Mouse (Mus musculus) megakaryocyte progenitor cell, adult 5-6 weeks (primary cell): Measurements from ENCODE around the gene Plet1. TPM values are rescaled to one million over a fixed set of nuclear protein-coding genes. Genes with fewer than 3 reads are reported as not detected.

Source experiments
- ATAC-seq: replicated peaks from 2 replicates; pipeline ENCODE4 v1.8.0; 2016; ENCODE audit warnings: mild to moderate bottlenecking, moderate TSS enrichment, inconsistent platforms; ENCODE audit not compliant: poor library complexity
- total RNA-seq, 2 experiments: library from RNA; stranded (forward) in 1 of 2; stranded (reverse) in 1 of 2; fragments of 157-497, 149-512 nt in 1 of 2; fragments of 200-1000 nt in 1 of 2; gene quantifications; 2 replicates each; pipeline versions ENCODE4 v1.2.3 to v1.2.4; 2015 to 2017

Plet1 gene
- 0.35 TPM in 1 of 2 replicates, not detected in the other for total RNA-seq (2015)
- 0.51 and 0.54 TPM in 2 replicates for total RNA-seq (2017)

DNA sequence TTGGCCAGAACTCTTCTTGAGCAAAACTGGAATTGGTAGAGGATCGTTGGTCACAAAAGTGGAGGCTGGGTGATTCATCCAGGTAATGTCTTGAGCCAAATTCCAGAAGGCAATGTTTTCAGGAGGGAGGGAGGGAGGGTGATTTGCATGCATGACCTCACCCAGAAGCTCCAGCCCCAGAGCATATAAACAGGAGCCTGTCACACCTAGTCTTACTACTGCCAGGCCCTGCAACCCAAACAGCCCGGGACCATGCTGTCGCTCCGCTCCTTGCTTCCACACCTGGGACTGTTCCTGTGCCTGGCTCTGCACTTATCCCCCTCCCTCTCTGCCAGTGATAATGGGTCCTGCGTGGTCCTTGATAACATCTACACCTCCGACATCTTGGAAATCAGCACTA is at the start of gene Plet1:
TSS of gene Plet1 (plus strand) at position 215 of the 400 bp plus-strand sequence.
- no peak for ATAC-seq

DNA sequence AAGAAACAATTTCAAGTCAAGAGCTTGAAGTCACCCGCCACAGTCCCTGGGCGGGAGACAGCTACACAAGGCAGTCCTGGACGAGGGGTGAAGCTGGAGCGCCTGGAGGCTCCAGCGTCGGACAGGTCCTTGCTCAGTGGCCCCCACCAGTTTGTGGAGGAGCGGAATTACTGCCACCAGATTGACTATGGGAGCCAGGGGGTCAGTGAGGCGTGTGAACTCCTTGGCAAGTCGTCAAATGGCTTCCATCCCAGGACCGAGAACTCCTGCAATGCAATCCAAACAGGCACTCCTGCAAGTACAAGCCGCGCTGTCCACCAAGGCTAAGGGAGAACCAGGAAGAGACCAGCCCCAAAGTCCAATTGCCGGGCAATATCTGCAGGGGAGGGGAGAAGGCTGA is 45.3 kb upstream of the Plet1 start:
- ATAC-seq = no peak

DNA sequence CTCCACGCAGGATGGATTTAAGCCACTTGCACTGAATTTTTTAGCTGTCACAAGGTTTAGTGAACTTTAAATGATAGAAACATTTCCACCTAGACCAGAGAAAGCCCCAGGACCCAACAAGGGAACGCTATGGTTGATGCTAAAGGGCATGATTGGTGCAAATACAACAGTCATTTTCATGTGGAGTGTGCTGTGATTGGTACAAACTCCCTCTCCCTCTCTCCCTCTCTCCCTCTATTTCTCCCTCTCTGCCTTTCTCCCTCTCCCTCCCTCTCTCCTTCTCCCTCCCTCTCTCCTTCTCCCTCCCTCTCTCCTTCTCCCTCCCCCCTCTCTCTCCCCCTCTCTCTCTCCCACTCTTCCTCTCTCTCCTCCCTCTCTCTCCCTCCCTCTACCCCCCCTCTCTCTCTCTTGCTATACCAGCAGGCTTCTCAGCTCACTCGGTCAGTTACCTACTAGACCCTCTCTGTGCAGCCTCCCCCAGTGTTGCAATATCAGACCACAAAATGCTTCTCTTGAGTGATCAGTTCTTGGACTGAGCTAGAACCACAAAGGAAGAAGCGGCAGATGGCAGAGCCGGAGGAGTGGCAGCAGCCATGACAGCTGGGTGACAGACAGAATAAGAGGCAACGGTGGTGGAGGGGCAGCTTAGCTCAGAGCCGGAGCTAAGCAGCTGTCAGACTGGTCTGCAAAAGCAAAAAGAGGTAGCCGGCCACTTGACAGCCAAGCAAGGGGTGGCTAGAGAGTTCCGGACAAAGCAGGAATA is 42.7 kb upstream of the Plet1 start:
- ATAC-seq = peak; percentile 83

DNA sequence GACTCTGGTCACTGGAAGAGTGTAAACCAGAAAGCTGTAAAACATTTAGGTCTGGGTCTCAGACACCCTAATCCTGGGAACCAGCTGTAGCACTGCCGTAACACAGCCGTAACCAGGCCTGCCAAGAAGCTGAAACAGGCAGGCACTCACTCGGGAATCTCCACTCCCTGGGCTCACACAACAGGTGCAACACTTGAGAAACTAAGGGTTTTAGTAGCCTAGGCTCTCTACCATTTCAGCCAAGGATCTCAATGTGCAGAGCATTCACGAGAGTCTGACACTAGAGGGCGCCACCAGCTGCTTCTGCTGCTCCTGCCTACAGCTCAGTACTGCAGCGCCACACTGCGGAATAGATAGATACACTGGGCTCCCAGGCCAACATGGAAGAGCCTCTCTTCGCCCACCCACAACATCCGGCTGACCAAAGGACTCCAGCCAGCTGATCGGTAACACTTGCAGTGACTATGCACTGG is 42.0 kb upstream of the Plet1 start:
- peak; percentile 95 for ATAC-seq

DNA sequence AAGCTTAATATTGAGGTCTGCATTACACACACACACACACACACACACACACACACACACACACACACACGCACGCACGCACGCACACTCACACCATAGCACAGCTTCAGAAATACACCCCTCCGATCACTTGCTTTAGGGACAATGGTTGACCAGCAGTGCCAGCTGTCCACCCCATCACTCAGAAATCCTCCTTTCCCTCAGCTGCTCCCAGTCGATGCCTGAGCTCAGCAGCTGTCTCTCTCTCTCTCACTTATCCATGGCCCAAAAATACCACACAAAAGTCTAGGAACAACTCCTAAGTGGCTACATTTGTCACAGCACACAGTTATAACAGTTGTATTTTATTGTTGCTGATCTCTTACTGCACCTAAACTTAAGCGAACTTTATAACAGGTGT is 36.7 kb upstream of the Plet1 start:
- ATAC-seq = no peak

DNA sequence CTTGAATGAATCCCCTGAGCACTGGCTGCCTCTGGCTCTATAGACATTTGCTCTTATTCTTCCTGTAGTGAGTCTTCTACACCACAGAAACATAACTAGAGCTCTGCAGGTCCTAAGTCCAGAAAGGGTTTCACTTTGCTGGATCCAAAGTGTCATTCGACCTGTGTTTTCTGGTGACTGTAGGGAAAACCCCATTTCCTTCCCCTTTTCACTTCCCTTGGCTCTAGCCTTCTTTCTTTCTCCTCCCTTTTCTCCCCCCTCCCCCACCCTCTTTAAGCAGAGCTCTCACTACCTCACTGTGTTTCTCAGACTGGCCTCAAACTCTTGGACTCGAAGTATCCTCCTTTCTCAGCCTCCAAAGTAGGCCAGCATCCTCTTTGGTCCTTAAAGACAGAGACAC is 34.8 kb upstream of the Plet1 start:
- peak; percentile 27; the same call in 1 of the 2 replicates for ATAC-seq

DNA sequence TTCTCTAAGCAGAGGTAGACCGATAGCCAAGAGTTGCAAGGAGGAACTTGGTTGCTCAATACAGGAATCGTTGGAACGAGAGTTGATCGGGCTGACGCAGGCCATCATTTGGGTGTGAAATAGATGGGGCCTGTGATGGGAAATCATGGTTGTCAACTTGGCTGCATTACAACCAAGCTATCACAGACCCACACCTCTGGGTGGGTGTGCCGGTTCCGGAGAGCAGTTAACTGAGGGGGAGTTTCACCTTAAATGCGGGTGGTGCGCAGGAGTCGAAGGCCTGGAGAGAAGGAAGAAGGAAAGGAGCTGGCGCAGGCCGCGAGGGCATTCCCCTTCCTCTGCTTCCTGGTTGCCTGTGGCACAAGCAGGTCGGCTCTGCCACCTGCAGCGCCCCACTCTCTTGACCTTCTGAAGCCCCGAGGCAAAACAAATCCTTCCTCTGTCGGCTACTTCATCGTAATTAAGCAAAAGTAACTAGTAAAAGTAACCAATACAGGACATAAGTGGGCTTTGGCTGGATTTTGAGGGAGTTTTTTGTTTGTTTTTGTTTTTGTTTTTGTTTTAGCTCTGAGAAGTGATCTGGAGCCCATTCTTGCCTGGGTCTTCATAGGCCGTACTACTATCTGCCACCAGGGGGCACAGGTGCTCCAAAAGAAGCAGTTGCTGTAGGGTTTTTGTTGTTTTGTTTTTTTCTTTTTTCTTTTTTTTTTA is 31.7 kb upstream of the Plet1 start:
- peak; percentile 81 for ATAC-seq

DNA sequence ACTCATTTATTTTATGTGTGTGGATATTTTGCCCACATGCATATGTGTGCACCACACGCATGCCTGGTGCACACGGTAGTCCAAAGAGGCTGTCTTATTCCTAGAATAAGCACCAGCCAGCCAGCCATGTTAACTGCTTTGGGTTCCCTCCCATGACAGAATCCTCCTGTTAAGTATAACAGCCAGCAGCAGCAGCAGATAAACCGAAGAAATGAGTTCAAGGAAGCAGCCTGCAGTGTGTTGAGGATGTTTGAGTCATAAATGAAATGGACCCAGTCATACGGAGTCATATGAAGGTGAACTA is 31.2 kb upstream of the Plet1 start:
- no peak for ATAC-seq

DNA sequence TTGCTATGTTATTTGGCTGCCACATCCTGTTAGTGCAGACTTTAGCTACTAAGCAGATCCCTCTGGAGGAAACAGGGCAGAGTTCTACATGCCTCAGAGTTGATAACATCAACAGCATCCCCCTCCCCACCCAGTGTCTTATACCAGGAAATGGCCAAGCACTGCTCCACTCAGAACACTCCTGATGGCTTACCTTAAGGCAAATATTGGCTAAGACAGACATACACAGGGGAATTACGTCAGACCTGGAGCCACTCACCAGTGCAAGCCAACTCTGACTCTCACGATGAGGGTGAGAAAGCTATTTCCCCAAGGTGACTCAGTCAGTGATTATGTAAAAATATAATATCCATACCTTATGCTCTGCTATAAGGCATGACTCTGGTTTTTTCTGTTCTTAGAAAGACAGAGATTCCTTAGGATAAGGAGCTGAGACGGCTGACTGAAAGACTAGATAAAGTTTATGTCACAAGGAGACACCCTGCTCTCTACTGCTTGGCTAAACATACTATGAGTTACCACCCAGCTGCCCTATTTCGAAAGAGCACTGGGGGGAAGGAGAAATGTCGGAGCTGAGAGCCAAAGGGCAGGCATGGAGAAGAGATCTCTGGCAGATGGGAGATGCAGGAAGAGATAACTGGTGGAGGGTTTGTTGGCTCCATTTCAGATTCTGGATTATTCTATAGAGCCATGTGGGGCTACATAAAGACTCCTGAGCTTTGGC is 23.8 kb upstream of the Plet1 start:
- peak; percentile 70 for ATAC-seq

DNA sequence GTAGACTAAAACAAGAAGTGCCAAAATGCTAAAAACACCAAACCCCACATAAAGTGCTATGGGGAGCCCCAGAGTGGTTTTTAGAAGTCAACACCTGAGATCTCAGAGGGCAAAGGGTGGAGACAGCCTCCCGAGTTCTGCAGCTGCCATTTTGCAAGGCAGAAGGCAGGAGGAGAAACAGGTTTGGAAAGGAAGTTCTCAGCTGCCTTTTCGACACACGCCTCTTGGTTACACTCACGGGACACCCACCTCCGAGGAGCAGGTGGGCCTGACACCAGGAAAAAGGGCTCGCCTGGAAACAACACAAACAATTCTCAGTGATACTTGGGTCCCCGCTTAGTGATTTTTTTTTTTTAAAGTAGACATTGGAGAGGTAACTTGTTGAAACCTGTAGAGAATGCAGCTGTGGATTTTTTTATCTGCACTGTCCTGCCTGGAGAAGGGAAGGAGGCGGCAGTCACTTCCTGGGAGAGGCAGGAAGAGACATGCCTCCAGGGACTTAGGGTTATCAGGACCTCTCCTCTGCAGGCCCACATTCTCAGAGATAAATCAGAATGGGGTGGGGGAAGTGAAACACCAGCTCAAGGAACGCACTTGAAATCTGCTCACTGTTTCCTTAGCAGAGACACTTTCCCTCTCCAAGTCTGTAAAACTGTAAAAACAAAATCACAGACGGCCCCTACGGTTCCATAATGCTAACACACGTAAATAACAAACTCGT is 23.0 kb upstream of the Plet1 start:
- no peak for ATAC-seq

DNA sequence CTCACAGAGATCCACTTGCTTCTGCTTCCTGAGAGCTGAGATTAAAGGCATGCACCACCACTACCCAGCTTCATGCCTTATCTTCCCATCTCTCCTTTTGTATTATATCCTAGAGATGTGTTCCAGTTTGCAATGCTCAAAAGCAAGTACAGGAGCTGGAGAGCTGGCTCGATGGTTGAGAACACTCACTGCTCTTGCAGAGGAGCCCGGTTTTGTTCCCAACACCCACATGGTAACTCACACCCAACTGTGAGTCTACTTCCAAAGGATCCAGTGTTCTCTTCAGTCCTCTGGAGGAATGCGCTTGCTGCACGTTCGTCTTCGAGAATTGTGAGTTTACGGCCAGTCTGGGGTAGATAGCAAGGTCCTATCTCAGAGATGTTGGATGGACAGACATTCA is 19.0 kb upstream of the Plet1 start:
- ATAC-seq = no peak

DNA sequence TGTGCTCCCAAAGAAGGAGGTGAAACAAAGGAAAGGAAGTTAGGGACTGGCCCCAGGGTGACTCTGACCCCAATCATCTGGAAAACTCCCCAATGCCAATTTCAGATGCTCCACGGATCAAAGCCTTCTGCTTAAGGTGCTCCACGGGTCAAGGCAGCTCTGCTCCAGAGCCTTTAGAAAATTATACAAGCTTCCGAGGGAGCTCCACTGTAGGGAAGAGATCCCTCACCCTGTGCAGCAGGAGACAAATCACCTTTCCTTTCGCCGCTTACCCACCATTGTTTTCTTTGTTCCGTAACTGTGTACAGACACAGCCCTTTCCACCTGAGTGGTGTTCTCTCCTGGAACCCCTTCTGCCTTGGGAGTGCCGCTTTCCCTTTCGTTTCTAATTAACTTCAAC is 18.6 kb upstream of the Plet1 start:
- no peak for ATAC-seq

DNA sequence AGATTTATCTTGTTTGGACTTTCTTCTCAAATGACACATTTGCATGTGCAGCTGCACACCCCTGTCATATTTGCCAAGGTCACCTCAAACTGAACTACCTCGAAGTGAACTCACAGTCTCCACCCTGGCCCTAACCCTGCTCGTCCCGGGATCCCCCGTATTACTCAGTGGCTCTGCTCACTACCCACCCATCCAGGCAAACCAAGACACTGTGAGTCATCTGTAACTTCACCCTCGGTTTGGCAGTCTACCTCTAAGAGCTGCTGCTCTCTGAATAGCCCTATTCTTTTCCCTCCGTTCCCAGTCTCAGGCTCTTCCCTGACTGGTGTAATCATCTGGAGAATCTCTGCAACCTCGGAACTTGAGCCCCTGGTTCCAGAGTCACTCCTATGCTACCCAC is 17.7 kb upstream of the Plet1 start:
- ATAC-seq = no peak

DNA sequence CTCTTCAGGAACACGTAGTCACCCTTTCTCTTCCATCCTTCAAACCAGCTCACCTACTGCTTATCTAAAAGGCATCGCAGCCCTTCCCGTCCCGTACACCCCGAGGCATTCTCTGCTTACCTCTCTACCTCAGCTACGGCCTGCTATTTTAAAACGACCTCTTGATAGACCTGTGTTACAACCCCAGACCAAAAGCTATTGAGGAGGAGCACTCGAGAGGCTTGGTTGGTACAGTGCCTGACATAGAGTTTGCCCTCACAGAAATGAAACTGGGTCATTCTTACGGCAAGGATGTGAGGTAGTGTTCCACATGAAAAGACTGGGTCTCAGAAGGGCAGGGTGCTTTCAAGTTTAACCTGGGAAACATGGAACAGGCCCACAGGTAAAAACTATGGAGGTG is 17.1 kb upstream of the Plet1 start:
- no peak for ATAC-seq

DNA sequence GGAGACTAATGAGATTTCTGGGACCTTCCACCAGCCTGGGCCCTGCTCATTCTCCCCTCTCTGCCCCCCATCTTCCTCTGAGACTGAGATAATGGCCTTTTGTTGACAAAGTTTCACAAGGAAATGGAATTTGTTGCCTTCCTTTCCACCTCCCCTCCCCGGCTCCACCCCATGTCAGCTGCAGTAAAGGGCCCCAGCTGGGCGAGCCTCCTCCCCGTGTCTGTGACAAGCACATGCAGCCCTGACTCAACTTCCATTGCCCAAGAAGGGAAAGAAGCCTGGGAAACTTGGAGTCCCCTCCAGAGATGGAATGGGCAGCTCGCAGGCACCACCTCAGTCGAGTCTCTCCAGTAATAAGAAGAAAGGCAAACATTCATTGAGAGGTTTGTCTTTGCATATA is 15.5 kb upstream of the Plet1 start:
- peak; percentile 50 for ATAC-seq

DNA sequence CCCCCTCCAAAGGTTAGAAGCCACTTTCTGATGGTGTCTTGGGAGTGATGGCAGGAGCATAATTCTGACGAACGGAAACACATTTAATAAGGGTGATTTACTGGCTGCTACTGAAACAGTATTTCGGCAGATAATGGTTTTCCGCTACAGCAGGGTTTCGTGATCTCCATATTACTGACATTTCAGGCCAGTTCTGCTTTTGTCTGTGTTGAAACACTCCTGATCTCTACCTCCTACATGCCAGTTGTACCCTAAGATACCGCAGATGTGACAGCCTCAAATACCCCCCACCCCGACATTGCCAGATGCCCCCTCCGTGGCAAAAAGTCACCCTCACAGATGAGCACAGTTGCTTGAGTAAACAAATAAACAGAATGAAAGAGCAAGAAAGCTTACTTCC is 14.8 kb upstream of the Plet1 start:
- peak; percentile 63 for ATAC-seq

DNA sequence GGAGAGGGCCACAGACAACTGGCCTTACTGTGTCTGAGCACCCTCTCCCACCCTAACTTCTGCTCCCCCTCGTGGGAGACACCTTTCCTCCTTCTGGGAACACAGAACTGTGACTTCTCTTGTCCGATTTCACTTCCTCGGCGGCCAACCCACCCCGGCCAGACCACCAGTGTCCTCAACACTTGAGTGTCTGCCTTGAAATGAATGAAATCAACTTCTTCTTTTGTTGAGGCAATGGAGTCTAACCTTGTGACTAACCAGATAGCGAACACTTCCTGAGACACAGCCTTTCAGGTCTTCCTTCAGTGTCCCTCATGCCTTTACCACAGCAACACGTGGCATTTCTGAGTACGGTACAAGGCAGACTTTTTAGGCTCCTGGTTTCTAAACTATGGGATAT is 11.6 kb upstream of the Plet1 start:
- ATAC-seq = peak; percentile 79

DNA sequence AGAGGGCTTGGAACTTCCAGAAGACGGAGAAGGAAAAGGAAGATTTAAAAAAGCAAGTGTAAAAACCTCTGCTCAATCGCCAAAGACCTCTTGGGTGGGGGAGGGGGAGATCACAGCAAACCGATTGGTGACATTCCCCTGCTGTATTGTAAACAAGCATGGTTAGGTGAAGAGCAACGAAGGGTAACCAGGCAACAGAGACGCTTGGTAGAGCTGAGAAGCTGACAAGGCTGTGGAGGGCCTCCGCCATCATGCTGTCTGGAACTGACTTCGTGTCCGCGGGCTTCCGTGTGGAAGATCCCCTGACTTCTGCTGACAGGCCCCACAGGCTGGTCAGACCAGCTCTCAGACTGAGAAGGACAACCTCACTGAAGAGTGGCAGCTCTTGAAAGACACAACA is 8.8 kb upstream of the Plet1 start:
- no peak for ATAC-seq

DNA sequence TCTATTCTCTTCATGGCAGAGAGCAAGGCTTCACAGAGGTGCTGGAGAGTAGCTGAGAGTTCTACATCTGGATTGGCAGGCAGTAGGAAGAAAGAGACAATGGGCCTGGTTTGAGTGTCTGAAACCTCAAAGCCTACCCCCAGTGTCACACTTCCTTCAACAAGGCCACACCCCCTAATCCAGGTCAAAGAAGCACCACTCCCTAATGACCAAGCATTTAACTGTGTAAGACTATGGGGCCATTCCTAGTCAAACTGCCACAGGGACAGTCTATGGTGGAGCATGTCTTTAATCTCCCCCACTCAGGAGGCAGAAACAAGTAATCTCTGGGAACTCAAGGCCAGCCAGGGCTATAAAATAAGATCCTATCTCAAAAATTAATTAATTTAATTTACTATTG is 3.5 kb upstream of the Plet1 start:
- peak; percentile 63 for ATAC-seq

DNA sequence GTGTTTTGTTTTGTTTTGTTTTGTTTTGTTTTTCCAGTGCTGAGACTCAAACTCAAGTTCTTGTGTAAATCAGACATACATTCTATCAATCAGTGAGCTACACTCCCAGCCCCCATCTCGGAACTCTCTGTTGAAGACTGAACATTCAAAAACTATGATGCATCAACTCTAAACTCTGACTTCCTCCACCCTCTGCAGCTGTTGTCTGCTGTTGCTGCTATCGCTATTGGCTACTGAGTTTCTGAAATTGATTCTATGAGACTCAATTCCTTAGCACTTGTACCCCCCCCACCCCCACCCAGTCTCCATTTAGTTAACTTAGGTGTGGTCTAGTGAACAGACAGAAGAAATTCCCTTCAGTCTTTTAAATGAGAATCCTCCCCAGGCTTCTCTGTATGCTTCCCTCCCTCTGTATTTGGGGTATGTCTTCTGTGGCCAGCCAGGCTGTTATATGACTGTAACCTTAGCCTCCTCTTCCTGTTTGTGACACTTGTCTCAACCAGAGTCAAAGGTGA is 2.7 kb upstream of the Plet1 start:
- ATAC-seq = no peak

DNA sequence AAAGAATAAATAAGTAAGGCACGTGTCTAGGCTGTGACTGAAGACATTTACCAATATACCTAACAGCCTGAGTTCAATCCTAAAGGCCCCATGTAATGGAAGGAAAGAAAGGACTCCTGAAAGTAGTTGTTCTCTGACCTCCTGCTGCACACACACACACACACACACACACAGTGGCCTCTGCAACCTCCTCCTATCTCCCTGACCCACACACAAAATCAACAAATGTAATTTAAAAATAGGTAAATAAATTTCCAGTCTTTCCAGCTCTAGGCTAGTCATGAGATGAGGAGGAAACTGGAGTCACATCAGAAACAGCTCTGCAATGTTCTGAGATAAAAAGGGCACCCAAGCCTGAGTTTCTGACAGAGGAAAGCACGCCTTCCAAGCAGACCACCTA is 548 bp upstream of the Plet1 start:
- no peak for ATAC-seq
